Mouse (Mus musculus) A20 (cell line): ENCODE data around the gene Gm21627.
"Not testable (repeated sequence)": the region's sequence is repeated elsewhere in the genome, so short reads cannot be mapped to it uniquely, and the experiment has no call there.

Experiments used
- DNase-seq: peaks from one replicate; pipeline ENCODE4 v3.0.0-alpha.2; 2011; ENCODE audit warnings: low read depth, low spot score

Gene Gm21627

GRCm38 (mm10) chrY:63228127-63228526 is at the start of gene Gm21627:
Gene Gm21627 (plus strand): TSS chrY:63228427.
- not testable (repeated sequence) for DNase-seq
